Mouse (Mus musculus) cerebellum, postnatal 10 days (tissue): ENCODE results near the gene Casz1.

Experiments
- DNase-seq, 2 experiments: peaks; one replicate each; pipeline ENCODE4 v3.0.0; 2021; ENCODE audit warnings: mixed read lengths in 2 of 2

Casz1 gene

GRCm38 (mm10) chr4:148941321-148941720 is 137.1 kb downstream of the Casz1 start:
- peak in 1 of 2 experiments; percentile 43 for DNase-seq

DNA sequence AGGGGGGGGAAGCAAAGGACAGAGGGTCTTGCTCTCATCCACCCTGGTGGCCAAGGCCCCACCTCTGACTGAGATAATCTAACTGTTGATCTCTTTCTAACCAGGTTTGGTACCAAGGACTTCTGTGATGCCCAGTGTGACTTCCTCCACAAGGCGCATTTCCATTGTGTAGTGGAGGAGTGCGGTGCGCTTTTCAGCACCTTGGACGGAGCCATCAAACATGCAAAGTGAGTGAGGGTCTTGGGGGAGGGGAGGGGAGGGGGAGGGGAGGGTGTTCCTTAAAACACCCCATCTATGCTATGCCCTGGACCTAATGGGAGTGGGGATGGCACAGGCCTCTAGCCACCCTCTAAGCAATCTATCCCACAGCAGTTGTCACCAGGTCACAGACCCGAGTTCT is 138.9 kb downstream of the Casz1 start:
- no peak for DNase-seq

DNA sequence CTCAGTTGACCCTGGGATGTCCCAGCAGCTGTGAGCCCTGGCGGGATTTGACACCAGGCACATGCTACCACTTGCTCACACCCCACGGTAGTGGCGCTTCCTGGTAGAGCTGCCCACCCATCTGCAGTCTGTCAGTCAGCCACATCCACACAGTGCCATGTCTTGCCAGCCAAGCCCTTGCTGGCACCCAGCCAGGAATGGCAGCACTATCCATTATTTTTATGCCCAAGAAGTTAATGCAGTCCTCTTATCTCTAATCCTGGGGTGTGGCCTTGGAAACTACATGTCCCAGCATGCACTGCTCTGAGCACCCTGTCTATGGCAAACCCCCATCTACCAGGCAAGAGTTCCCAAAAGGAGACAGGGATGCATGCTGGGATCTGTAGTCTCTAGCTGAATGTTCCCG is 141.2 kb downstream of the Casz1 start:
- DNase-seq = peak; percentile 64 to 68

GRCm38 (mm10) chr4:148946071-148946470 is 141.8 kb downstream of the Casz1 start:
- no peak for DNase-seq

GRCm38 (mm10) chr4:148947833-148948388 is 143.7 kb downstream of the Casz1 start:
- no peak for DNase-seq

GRCm38 (mm10) chr4:148950487-148950886 is 146.3 kb downstream of the Casz1 start:
- DNase-seq = peak in 1 of 2 experiments; percentile 37

- peak; percentile 91 to 93 for DNase-seq
These were observed 146.9 kb downstream of the Casz1 start for GRCm38 (mm10) chr4:148950932-148951650.

GRCm38 (mm10) chr4:148951821-148952291 is 147.6 kb downstream of the Casz1 start:
- DNase-seq = peak; percentile 45 to 49

GRCm38 (mm10) chr4:148952328-148953222 is 148.3 kb downstream of the Casz1 start:
- DNase-seq = peak in 1 of 2 experiments; percentile 38

- peak; percentile 68 to 72 for DNase-seq
These were observed 151.0 kb downstream of the Casz1 start for GRCm38 (mm10) chr4:148955131-148955813.

DNA sequence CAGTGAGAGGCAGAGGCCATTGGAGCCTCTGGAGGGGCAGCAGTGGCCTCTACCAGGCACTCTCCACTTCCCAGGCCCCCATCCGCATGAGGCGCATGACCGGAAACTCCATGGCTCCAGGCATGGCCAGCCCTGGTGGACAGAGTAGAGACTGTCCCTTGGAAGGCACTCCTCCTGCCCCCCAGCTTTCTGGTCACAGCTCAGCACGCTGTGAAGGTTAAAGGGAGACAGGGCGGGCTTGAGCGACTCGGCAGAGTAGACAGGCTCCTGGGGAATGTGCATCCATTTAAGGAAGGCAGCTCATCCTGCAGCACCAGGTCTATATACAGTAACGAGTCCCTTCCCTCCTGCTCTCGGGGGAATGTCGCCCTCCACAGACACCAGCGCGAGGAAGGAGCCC is 155.8 kb downstream of the Casz1 start:
- DNase-seq = no peak

- no peak for DNase-seq
These were observed 156.9 kb downstream of the Casz1 start for GRCm38 (mm10) chr4:148961081-148961480.

DNA sequence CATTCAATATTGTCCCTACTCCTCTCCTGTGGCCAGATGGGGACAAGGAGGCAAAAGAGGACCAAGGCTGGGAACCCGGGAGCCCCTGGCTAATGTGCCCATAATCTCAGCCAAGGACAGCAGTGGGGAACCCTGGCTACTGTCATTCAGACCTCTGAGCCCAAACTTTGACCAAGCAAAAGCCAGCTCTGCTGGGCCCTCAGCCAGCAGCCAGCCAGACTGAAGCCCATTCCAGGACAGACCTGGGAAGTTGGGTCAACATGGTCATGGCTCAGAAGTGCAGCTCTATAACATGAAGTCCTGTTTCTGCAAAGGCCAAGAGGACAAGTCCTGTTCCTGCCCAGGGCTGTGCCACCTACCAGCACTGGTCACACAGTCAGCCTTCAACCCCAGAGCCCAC is 157.9 kb downstream of the Casz1 start:
- DNase-seq = peak; percentile 43 to 65

DNA sequence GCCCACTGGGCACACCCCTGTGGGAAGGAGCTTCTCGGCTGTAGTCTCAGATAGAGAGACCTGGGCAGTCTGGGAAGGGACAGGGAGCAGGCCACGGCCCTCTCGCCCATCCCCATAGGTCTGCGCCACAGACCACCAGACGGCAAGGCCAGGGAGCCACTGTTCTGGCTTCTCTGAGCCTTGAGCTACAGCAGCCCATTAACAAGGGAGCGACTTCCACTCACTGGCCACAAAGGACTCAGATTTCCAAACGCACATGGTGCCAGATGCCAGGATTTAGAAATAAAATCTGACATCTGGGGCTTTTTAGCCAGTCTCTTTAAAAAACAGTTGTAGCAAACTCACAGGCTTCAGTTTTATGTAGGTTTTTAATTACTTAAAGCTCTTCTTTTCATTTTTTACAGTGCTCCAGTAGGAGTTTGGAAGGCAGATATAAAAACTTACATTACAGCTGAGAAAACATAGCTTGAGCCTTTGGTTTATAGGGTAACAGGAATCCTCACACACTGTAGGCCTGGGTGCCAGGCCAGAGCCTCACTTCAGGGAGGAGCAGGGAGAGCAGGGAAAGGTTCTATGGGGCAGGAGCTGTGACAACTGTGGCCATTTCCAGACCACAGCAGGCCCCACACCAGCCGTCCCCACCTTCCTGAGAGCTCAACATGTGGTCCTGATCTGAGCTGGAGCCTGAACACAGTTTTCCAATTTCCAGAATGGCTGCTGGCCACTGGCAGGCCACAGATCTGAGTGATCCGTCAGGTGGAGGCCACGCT is 160.5 kb downstream of the Casz1 start:
- no peak for DNase-seq

- DNase-seq = peak in 1 of 2 experiments; percentile 29
These were observed 161.9 kb downstream of the Casz1 start for GRCm38 (mm10) chr4:148966132-148966531.

- no peak for DNase-seq
These were observed 164.6 kb downstream of the Casz1 start for GRCm38 (mm10) chr4:148968859-148969258.

DNA sequence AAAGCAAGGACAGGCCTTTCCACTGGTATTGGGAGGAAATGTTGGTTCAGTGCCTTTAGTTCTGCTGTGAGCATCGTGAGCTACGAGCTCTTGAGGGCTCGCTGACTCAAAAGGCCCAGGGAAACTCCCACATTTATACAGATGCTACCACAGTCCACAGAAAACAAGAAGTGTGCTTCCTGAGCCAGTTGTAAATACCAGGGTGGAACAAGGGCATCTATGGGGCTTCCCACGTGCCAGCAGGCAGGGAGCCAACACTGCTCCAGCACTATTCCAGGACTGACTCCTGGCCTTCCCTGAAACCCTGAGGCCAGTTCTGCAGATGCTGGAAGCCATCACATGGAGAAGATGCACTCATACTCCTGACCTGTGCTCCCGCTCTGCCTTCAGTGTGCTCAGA is 165.4 kb downstream of the Casz1 start:
- peak; percentile 54 to 64 for DNase-seq

DNA sequence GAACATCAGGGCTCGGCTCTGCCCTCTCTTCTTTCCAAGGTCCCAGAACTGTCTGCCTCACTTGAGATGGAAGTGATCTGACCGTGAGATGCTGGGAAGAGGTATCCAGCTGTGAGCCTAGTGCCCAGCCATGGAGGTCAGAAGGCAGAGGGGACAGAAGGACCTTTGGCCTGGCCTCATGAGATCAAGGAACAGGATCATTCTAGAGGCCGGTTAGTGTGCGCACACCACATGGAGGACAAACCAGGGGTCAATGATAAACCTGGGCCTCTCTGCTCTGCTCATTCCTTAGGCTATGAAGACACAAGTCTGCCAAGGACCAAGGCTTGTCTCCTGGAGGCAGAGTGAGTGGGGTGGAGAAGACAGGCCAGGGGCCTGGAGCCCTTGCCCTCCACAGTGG is 166.5 kb downstream of the Casz1 start:
- DNase-seq = no peak

DNA sequence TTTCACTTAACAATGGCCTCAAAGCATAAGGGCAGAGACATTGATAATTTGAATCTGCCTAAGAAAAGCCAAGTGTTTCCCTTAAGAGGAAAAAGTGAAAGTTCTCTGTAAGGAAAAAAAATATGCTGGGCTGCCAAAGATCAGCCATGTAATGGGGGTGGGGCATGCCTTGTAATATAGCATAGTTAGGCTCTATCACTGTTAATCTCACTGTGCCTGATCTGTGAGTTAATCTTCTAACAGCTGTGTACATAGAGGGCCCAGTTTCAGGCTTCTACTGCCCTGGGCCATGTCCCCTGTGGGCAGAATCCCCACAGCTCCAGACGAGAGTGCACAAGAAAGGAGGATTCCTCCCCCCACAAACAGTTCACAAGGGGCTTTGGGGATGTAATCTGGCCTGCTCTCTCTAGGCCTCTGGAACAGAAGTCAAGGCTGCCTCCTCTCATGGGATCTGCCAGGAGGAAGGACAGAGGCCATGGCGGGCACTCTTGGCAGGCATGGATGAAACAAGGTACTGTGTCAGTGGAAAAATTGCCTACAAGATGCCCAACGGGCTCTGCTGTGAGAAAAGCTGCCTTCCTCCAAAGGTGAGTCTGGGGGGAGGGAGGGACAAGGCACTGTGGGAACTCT is 167.5 kb downstream of the Casz1 start:
- no peak for DNase-seq

- no peak for DNase-seq
These were observed 168.5 kb downstream of the Casz1 start for GRCm38 (mm10) chr4:148972707-148973106.

GRCm38 (mm10) chr4:148973387-148973786 is 169.2 kb downstream of the Casz1 start:
- DNase-seq = peak in 1 of 2 experiments; percentile 31
